Mouse (Mus musculus): Measurements from ENCODE around the gene Celsr1. TPM values are rescaled to one million over a fixed set of nuclear protein-coding genes. Genes with fewer than 3 reads are reported as not detected.

Celsr1 gene
- polyA plus RNA-seq, 1 experiment, result 0.16 TPM

- Histone ChIP-seq H3ac (ENCODE audit: control insufficient read depth, insufficient read length, low read depth) (no peak overlapping the region), H3K79me3 (ENCODE audit: low read depth) (no peaks in the 10 kb centered on the region), H3K27me3 (ENCODE audit: control insufficient read depth, insufficient read depth, insufficient read length) (peaks cover 19% of the 10 kb centered on the region), H3K79me2 (ENCODE audit: control insufficient read depth, insufficient read depth) (no peaks in the 10 kb centered on the region), H3K4me3 (ENCODE audit: insufficient read depth, poor library complexity, severe bottlenecking) (no peak overlapping the region), H3K36me3 (ENCODE audit: control insufficient read depth, insufficient read depth) (no peaks in the 10 kb centered on the region)
- no peak for TF ChIP-seq MAX (IDR thresholded peaks at IDR 0.05)
- TF ChIP-seq CTCF (IDR thresholded peaks at IDR 0.05; ENCODE audit: control insufficient read depth, insufficient read depth, insufficient read length), result no peak
- no peak for TF ChIP-seq USF1 (IDR thresholded peaks at IDR 0.05; ENCODE audit: low read depth)
- no peak for TF ChIP-seq FOSL1 (IDR thresholded peaks at IDR 0.05; ENCODE audit: insufficient read depth, low read length, poor library complexity, severe bottlenecking)
- no peak for TF ChIP-seq MYOD1 (IDR thresholded peaks at IDR 0.05; ENCODE audit: control insufficient read depth, insufficient read length, low read depth)
- TF ChIP-seq MYOG (IDR thresholded peaks at IDR 0.05; ENCODE audit: control insufficient read depth, extremely low read depth, insufficient read length), result no peak
- TF ChIP-seq CEBPB (IDR thresholded peaks at IDR 0.05; ENCODE audit: low read depth), result no peak
Measured at GRCm38 (mm10) chr15:85985601-85986000, 48.0 kb downstream of the Celsr1 start.

DNA sequence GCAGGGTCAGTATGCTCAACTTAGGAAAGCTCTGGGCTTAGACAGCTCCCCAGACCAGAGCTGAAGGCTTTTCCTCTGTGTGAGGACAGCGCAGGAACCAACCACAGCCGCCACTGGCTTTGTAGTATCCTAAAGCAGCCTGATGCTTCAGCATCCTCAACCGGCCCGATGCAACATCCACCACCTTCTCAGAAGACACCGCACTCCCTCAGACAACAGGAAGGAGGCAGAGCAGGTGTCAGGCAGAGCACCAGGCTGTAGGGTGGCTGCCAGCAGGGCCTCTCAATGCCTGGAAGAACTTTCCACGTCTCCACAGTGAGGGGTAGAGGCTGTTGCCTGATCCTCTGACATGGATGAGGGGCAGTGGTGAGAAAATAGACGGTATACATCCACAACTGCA lies 50.4 kb downstream of the Celsr1 start:
- H3ac ChIP-seq (ENCODE audit: control insufficient read depth, insufficient read length, low read depth), result no peak overlapping the region
- no peaks in the 10 kb centered on the region for H3K79me3 ChIP-seq (ENCODE audit: low read depth)
- no peak for TF ChIP-seq MAX (IDR thresholded peaks at IDR 0.05)
- TF ChIP-seq MYOG (IDR thresholded peaks at IDR 0.05; ENCODE audit: control insufficient read depth, extremely low read depth, insufficient read length), result no peak
- no peak for TF ChIP-seq MYOD1 (IDR thresholded peaks at IDR 0.05; ENCODE audit: control insufficient read depth, insufficient read length, low read depth)
- TF ChIP-seq CTCF (IDR thresholded peaks at IDR 0.05; ENCODE audit: control insufficient read depth, insufficient read depth, insufficient read length), result no peak
- no peak for TF ChIP-seq FOSL1 (IDR thresholded peaks at IDR 0.05; ENCODE audit: insufficient read depth, low read length, poor library complexity, severe bottlenecking)
- no peak for TF ChIP-seq USF1 (IDR thresholded peaks at IDR 0.05; ENCODE audit: low read depth)
- no peak for TF ChIP-seq CEBPB (IDR thresholded peaks at IDR 0.05; ENCODE audit: low read depth)
- no peaks in the 10 kb centered on the region for H3K36me3 ChIP-seq (ENCODE audit: control insufficient read depth, insufficient read depth)
- H3K27me3 ChIP-seq (ENCODE audit: control insufficient read depth, insufficient read depth, insufficient read length), result peaks cover 21% of the 10 kb centered on the region
- no peak overlapping the region for H3K4me3 ChIP-seq (ENCODE audit: insufficient read depth, poor library complexity, severe bottlenecking)
- no peaks in the 10 kb centered on the region for H3K79me2 ChIP-seq (ENCODE audit: control insufficient read depth, insufficient read depth)

- Histone ChIP-seq H3K4me3 (ENCODE audit: insufficient read depth, poor library complexity, severe bottlenecking) (no peak overlapping the region), H3K36me3 (ENCODE audit: control insufficient read depth, insufficient read depth) (no peaks in the 10 kb centered on the region), H3K79me2 (ENCODE audit: control insufficient read depth, insufficient read depth) (no peaks in the 10 kb centered on the region), H3ac (ENCODE audit: control insufficient read depth, insufficient read length, low read depth) (no peak overlapping the region), H3K27me3 (ENCODE audit: control insufficient read depth, insufficient read depth, insufficient read length) (peaks cover 25% of the 10 kb centered on the region), H3K79me3 (ENCODE audit: low read depth) (no peaks in the 10 kb centered on the region)
- TF ChIP-seq MYOG (IDR thresholded peaks at IDR 0.05; ENCODE audit: control insufficient read depth, extremely low read depth, insufficient read length), result no peak
- no peak for TF ChIP-seq MAX (IDR thresholded peaks at IDR 0.05)
- no peak for TF ChIP-seq USF1 (IDR thresholded peaks at IDR 0.05; ENCODE audit: low read depth)
- no peak for TF ChIP-seq CEBPB (IDR thresholded peaks at IDR 0.05; ENCODE audit: low read depth)
- TF ChIP-seq CTCF (IDR thresholded peaks at IDR 0.05; ENCODE audit: control insufficient read depth, insufficient read depth, insufficient read length), result no peak
Measured at GRCm38 (mm10) chr15:85982416-85982775, 51.2 kb downstream of the Celsr1 start.

DNA sequence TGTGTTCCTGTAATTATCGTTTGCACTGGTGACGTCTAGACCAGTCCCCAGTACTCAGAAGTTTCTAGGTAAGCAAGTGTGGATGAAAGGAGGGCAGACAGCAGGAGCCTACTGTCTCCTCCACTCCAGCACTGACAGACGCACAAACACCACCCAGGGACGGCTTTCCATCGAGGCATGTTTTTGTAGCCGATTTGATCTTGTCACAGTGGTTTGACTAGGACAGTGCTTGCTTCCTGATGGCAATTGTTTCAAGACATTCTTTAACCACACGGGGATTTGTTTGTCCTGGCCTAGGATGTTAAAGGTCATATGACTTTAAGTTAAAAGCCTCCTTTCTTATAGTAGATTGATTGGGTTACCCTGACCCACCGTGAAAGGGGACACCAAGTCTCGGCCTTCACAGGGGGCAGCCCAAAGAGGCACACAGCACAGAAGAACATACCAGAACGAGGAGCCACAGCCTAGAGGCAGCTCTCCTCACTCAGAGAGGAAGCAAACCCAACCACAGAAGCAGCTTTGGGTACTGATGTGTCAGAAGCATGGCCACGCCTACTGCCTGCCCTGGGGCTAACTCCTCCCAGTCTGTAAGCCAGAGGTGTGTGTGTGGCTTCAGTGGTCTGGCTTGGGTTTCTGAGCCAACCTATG lies 51.7 kb downstream of the Celsr1 start:
- Histone ChIP-seq H3K79me3 (ENCODE audit: low read depth) (no peaks in the 10 kb centered on the region), H3ac (ENCODE audit: control insufficient read depth, insufficient read length, low read depth) (peak overlapping the region; percentile 37), H3K4me3 (ENCODE audit: insufficient read depth, poor library complexity, severe bottlenecking) (no peak overlapping the region), H3K36me3 (ENCODE audit: control insufficient read depth, insufficient read depth) (no peaks in the 10 kb centered on the region), H3K27me3 (ENCODE audit: control insufficient read depth, insufficient read depth, insufficient read length) (peaks cover 26% of the 10 kb centered on the region), H3K79me2 (ENCODE audit: control insufficient read depth, insufficient read depth) (no peaks in the 10 kb centered on the region)
- TF ChIP-seq CEBPB (IDR thresholded peaks at IDR 0.05; ENCODE audit: low read depth) (no peak), CTCF (IDR thresholded peaks at IDR 0.05; ENCODE audit: control insufficient read depth, insufficient read depth, insufficient read length) (no peak), MAX (IDR thresholded peaks at IDR 0.05) (no peak), FOSL1 (IDR thresholded peaks at IDR 0.05; ENCODE audit: insufficient read depth, low read length, poor library complexity, severe bottlenecking) (no peak), USF1 (IDR thresholded peaks at IDR 0.05; ENCODE audit: low read depth) (no peak), MYOG (IDR thresholded peaks at IDR 0.05; ENCODE audit: control insufficient read depth, extremely low read depth, insufficient read length) (no peak), MYOD1 (IDR thresholded peaks at IDR 0.05; ENCODE audit: control insufficient read depth, insufficient read length, low read depth) (no peak)

DNA sequence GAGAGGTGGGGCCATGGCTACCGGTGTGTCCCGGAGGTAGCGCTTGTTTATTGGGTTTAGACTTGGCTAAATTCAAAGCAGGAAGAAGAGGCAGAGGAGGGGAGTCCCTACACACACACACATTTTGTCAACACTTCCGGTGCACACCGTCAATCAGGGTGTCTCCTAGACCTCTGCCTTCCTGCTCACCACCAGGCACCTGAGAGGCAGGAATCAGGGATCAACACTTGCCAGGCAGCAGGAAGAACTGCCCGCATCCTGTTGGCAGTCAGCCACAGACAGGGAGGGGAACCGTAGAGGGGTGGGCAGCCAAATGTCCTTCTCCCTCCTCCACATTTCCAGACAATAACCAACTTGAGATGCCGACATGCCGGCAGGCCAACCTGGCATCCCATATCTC lies 56.5 kb downstream of the Celsr1 start:
- TF ChIP-seq MYOD1 (IDR thresholded peaks at IDR 0.05; ENCODE audit: control insufficient read depth, insufficient read length, low read depth) (no peak), CTCF (IDR thresholded peaks at IDR 0.05; ENCODE audit: control insufficient read depth, insufficient read depth, insufficient read length) (no peak), MYOG (IDR thresholded peaks at IDR 0.05; ENCODE audit: control insufficient read depth, extremely low read depth, insufficient read length) (no peak), FOSL1 (IDR thresholded peaks at IDR 0.05; ENCODE audit: insufficient read depth, low read length, poor library complexity, severe bottlenecking) (no peak), CEBPB (IDR thresholded peaks at IDR 0.05; ENCODE audit: low read depth) (no peak), MAX (IDR thresholded peaks at IDR 0.05) (no peak)
- H3ac ChIP-seq (ENCODE audit: control insufficient read depth, insufficient read length, low read depth), result no peak overlapping the region
- H3K36me3 ChIP-seq (ENCODE audit: control insufficient read depth, insufficient read depth), result no peaks in the 10 kb centered on the region
- no peak overlapping the region for H3K4me3 ChIP-seq (ENCODE audit: insufficient read depth, poor library complexity, severe bottlenecking)
- H3K27me3 ChIP-seq (ENCODE audit: control insufficient read depth, insufficient read depth, insufficient read length), result peaks cover 48% of the 10 kb centered on the region
- no peaks in the 10 kb centered on the region for H3K79me3 ChIP-seq (ENCODE audit: low read depth)
- no peaks in the 10 kb centered on the region for H3K79me2 ChIP-seq (ENCODE audit: control insufficient read depth, insufficient read depth)

- H3K4me3 ChIP-seq (ENCODE audit: insufficient read depth, poor library complexity, severe bottlenecking), result no peak overlapping the region
- TF ChIP-seq USF1 (IDR thresholded peaks at IDR 0.05; ENCODE audit: low read depth), result no peak
- no peak for TF ChIP-seq MAX (IDR thresholded peaks at IDR 0.05)
- TF ChIP-seq MYOG (IDR thresholded peaks at IDR 0.05; ENCODE audit: control insufficient read depth, extremely low read depth, insufficient read length), result no peak
- TF ChIP-seq CTCF (IDR thresholded peaks at IDR 0.05; ENCODE audit: control insufficient read depth, insufficient read depth, insufficient read length), result no peak
- no peak for TF ChIP-seq CEBPB (IDR thresholded peaks at IDR 0.05; ENCODE audit: low read depth)
- TF ChIP-seq FOSL1 (IDR thresholded peaks at IDR 0.05; ENCODE audit: insufficient read depth, low read length, poor library complexity, severe bottlenecking), result no peak
- TF ChIP-seq MYOD1 (IDR thresholded peaks at IDR 0.05; ENCODE audit: control insufficient read depth, insufficient read length, low read depth), result no peak
Measured at GRCm38 (mm10) chr15:85975746-85976145, 57.8 kb downstream of the Celsr1 start.

More at GRCm38 (mm10) chr15:85975746-85976145, 57.8 kb downstream of the Celsr1 start:
- H3K79me3 ChIP-seq (ENCODE audit: low read depth), result no peaks in the 10 kb centered on the region
- H3ac ChIP-seq (ENCODE audit: control insufficient read depth, insufficient read length, low read depth), result no peak overlapping the region
- H3K36me3 ChIP-seq (ENCODE audit: control insufficient read depth, insufficient read depth), result no peaks in the 10 kb centered on the region
- no peaks in the 10 kb centered on the region for H3K79me2 ChIP-seq (ENCODE audit: control insufficient read depth, insufficient read depth)
- H3K27me3 ChIP-seq (ENCODE audit: control insufficient read depth, insufficient read depth, insufficient read length), result peaks cover 52% of the 10 kb centered on the region

Data from C2C12 (cell line).